Mouse (Mus musculus): ENCODE results near the gene Ppat.

Gene Ppat

GRCm38 (mm10) chr5:76951106-76952027, at the start of gene Ppat, which contains the start of gene Paics:
Ppat (minus strand) TSS chr5:76951578.
Paics (plus strand) TSS chr5:76951307.
- TF ChIP-seq GATA4 (IDR thresholded peaks at IDR 0.05; ENCODE audit: insufficient replicate concordance, low read length): peak; percentile 63; the same call in 1 of the 2 replicates

GRCm38 (mm10) chr5:76998416-76998815, 47.0 kb upstream of the Ppat start:
- TF ChIP-seq GATA4 (IDR thresholded peaks at IDR 0.05; ENCODE audit: insufficient replicate concordance, low read length): no peak

GRCm38 (mm10) chr5:76993174-76993814, 41.9 kb upstream of the Ppat start:
- TF ChIP-seq GATA4 (IDR thresholded peaks at IDR 0.05; ENCODE audit: insufficient replicate concordance, low read length): no peak

- no peak for TF ChIP-seq GATA4 (IDR thresholded peaks at IDR 0.05; ENCODE audit: insufficient replicate concordance, low read length)
Measured at GRCm38 (mm10) chr5:76990789-76991188, 39.4 kb upstream of the Ppat start.

- TF ChIP-seq GATA4 (IDR thresholded peaks at IDR 0.05; ENCODE audit: insufficient replicate concordance, low read length): no peak
Measured at GRCm38 (mm10) chr5:76984015-76984414, 32.6 kb upstream of the Ppat start.

GRCm38 (mm10) chr5:76975736-76976135, 24.4 kb upstream of the Ppat start:
- no peak for TF ChIP-seq GATA4 (IDR thresholded peaks at IDR 0.05; ENCODE audit: insufficient replicate concordance, low read length)

- TF ChIP-seq GATA4 (IDR thresholded peaks at IDR 0.05; ENCODE audit: insufficient replicate concordance, low read length): no peak
Measured at GRCm38 (mm10) chr5:76974554-76975285, 23.3 kb upstream of the Ppat start, which contains the start of gene Srp72. Srp72 (plus strand) TSS chr5:76974683.

- no peak for TF ChIP-seq GATA4 (IDR thresholded peaks at IDR 0.05; ENCODE audit: insufficient replicate concordance, low read length)
Measured at GRCm38 (mm10) chr5:76974207-76974553, 22.8 kb upstream of the Ppat start.

- TF ChIP-seq GATA4 (IDR thresholded peaks at IDR 0.05; ENCODE audit: insufficient replicate concordance, low read length): no peak
Measured at GRCm38 (mm10) chr5:76973488-76973887, 22.1 kb upstream of the Ppat start.

- TF ChIP-seq GATA4 (IDR thresholded peaks at IDR 0.05; ENCODE audit: insufficient replicate concordance, low read length): no peak
Measured at GRCm38 (mm10) chr5:76969250-76969649, 17.9 kb upstream of the Ppat start.

- no peak for TF ChIP-seq GATA4 (IDR thresholded peaks at IDR 0.05; ENCODE audit: insufficient replicate concordance, low read length)
Measured at GRCm38 (mm10) chr5:76964651-76965050, 13.3 kb upstream of the Ppat start.

GRCm38 (mm10) chr5:76962545-76962944, 11.2 kb upstream of the Ppat start:
- TF ChIP-seq GATA4 (IDR thresholded peaks at IDR 0.05; ENCODE audit: insufficient replicate concordance, low read length): no peak

- TF ChIP-seq GATA4 (IDR thresholded peaks at IDR 0.05; ENCODE audit: insufficient replicate concordance, low read length): no peak
Measured at GRCm38 (mm10) chr5:76959587-76959986, 8.2 kb upstream of the Ppat start.

GRCm38 (mm10) chr5:76957954-76958353, 6.6 kb upstream of the Ppat start:
- no peak for TF ChIP-seq GATA4 (IDR thresholded peaks at IDR 0.05; ENCODE audit: insufficient replicate concordance, low read length)

GRCm38 (mm10) chr5:76955474-76955873, 4.1 kb upstream of the Ppat start:
- TF ChIP-seq GATA4 (IDR thresholded peaks at IDR 0.05; ENCODE audit: insufficient replicate concordance, low read length): no peak
